Mouse (Mus musculus): ENCODE results near the gene Aipl1.

The Aipl1 gene

DNA sequence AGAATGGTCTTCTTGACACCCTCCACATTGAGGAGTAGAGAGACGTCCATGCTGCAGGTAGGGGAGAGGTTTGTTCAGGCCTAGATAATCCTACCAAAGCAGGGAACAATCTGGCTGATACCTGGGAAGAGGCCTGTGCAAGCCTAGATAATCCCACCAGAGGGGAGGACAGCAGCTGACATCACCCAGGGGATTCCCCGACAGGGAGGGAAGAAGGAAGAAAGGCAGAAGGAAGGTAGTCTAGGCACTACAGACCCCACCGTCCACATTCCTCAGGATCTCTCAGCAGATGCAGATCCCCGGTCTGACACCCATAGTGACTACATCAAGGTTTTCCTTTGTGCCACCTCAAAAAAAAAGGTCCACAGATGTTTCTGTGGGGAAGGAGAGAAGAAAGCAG lies at the start of gene Aipl1:
Aipl1 (minus strand) TSS at position 101 of the 400 bp plus-strand sequence.
- DNase-seq, result no peak

DNA sequence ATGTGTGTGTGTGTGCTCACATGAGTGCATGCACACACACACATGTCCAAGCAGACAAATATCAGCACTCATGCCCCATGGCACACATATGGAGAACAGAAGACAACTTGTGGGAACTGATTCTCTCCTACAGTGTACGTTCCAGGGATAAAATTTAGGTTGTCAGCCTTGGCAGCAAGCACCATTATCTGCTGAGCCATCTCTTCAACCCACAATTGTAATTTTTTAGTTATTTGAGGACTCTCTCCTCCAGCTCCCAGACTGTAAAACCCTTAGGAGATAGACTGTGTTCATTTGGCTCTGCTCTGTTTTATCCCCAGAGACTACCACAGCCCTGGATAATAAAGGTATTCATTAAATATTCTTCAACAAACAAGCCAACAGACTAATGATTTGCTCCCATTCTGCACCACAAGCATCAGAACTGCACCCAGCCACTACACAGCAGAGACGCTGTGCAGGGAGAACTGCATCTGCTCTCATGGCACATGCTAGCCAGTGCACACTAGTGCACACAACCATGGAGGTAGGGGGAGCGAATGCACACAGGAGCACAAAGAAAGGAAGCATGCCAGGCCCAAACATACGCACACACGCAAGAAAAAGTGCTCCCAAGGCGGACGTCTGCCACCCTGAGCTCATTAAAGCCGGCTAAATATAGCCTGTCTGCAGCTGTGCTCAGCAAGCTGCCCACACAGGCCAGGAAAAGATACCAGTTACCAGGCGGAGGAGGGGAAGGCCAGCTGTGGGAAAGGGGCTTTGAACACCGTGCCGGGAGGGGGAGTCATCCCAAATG lies 49.1 kb upstream of the Aipl1 start:
- DNase-seq, result no peak

DNA sequence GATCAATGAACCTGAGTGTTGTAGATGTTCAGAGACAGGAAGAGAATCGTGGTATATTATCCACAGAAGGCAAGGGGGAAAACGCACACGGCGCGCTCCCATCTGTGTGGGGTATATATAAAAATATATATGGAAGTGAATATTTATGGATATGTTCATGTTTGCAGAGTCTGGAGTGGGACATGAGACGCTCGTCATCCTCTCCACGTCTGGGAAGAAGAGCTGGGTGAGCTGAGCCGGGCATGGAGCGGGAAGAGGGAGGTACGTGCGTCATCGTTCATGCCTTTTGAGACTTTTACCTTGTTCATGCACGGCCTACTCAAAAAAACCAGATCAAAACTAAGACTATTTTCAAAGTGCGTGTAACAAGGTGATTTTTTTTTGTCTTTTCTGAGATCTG lies 47.0 kb upstream of the Aipl1 start:
- no peak for DNase-seq

DNA sequence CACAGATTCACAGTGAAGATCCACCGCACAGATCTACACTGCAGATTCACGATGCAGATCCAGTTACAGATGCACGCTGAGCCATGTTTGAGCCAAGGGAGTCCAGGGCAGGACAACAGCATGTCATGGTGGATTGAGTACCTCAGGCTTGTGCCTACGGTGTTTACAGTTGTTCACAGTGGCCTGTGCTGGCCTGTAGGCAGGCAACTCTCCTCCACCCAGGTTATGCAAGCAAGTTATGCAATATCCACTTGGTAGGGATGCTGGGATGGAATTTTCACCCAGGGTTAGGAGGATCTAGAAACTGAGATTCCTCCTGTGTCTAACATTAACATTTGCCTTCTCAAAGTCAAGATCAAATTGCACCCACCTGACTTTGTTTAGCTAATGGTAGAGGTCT lies 45.3 kb upstream of the Aipl1 start:
- no peak for DNase-seq

DNA sequence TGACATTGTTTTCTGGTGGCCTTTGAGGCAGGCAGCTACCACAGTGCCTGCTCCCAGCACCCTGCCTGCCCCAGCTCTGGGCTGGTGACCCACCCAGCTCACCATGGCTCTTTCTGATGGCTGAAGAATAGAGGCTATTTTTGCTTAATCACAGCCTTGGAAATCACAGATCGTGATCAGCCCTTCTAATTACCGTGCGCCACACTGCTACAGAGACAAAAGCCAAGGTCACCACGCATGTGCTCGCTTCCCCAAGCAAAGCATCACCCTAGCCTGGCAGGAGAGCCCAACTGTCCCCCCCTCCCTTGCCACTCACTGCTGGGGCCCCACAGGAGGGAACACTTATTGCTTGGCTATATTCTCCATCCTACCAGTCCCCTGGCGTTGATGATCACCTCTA lies 43.2 kb upstream of the Aipl1 start:
- no peak for DNase-seq

DNA sequence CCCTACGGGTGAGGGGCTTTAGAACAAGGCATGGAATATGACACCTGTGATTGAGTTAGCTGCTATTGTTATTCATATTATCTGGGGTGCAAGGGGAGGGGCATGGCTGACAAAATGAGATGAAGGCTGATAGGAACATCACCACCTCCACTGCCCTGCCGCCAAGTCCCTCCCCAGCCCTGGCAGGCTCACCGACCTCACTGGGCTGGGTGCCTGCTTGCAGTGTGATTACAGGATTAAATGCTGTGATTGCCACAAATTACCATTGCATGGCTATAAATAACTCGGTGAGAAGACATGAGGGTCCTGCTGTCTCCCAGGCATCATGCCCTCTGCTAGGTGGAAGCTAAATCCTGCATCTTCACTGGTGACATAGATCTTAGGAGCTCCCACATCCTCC lies 41.3 kb upstream of the Aipl1 start:
- no peak for DNase-seq

DNA sequence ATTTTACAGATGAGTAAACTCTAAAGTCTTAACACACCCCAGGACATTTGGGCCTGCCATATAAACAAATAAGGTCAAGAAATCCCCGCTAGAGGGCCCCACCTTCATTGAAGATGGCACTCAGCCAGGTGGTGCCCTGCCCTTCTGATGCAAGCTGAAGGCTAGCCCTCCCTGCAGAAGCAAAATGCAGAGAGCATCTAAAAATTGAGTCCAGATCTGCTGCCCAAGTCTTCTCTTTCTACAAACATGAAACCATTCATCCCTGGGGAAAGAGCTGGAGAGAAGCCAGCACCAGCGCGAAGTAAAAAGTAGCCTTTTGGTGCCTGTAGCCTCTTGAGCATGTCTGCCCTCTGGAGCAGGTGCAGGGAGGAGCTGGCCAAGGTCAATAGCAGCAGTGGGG lies 40.7 kb upstream of the Aipl1 start:
- no peak for DNase-seq

DNA sequence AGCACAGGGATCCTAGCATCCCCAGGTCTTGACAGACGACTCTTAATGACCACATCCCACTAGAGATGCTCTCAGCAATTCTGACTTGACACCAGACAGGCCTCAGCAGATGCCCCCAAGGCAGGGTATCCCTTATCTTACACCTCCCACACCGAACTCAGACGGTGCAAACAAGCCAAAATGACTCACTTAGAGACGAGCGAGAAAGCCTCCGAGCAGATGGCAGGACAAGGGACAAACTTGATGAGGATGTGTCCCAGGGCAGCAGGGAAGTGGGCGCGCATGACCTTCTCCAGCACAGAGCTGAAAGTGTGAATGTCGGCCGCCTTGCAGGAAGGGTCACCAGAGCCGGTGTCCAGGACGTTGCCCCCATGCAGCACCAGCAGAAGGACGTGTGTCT lies 36.9 kb upstream of the Aipl1 start:
- DNase-seq, result no peak

DNA sequence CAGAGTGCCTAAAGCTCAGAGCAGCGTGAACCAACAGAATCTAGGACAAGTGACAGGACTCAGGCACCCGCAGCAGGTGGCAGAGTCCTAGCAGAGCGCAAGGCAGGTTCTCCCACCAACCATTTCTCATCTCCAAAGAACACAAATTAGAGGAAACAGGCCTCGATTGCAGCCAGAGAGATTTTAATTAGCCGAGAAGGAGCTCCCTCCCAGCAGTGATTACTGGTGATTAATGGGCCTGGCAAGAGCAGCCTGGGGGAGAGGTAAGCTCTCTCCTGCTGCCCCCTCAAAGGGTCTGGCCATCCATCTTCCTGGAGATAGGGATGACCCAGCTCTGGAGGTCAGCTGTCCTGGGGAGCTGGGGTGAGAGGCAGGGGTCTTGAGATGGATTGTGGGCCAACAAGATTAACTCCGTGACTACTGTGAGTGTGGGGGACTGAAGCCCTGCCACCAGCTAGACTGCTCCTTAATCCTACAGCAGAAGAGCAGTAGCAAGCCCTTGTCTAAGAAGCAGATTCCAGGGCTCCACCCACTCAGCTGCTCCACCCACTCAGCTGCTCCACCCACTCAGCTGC lies 35.1 kb upstream of the Aipl1 start:
- no peak for DNase-seq

DNA sequence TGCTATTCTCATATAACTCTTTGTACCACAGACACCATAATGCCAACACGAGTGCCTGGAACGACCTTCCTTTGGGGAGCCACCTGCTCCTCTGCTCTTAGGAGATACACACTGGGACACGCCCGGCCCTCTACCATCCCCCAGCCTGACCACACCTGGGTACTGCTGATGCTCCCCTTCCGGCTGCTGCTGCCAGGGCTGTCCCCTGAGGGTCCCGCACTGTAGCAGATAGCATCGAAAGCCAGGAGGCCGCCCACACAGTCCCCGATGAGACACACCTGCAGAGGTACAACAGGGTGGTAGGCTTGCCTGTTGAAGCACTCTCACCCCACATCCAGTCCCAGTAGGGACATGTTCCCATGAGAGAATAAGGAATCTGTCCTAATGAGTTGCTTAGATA lies 33.4 kb upstream of the Aipl1 start:
- DNase-seq, result no peak

DNA sequence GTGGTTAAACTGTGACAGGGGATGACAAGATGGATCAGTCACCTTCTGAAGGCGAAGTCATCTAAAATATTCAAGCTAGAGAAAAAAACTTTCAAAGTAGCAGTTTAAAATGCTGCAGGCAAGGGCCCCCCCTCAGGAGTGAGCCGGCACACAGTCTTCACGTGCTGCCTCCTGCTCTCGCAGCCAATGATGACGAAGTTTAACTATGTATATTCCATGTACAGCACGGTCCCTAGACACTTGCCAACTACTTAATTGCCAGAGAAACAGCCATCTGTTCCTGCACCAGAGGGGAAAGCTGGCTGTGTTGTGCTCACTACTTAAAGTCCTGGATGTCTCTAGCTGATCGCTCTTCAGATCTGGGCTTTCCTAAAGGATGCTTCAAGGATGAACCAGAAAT lies 30.7 kb upstream of the Aipl1 start:
- no peak for DNase-seq

DNA sequence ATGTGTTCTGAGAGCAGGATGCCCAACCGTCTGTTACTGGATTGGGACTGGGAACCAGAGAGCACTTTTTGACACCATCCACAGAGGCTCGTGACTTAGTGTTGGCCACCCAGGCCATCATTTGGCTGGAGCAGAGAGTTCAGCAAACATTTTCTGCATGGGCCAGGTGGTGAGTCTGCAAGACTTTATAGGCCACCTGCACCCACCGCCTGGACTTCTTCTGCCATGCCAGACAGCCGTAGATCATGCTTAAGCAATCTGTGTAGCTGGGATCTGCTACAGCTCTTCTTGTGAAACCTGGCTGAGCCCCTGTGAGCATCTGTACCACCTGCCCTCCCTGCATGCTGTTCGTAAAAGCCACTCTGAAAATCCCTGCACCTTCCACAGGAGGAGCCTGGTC lies 30.0 kb upstream of the Aipl1 start:
- no peak for DNase-seq

DNA sequence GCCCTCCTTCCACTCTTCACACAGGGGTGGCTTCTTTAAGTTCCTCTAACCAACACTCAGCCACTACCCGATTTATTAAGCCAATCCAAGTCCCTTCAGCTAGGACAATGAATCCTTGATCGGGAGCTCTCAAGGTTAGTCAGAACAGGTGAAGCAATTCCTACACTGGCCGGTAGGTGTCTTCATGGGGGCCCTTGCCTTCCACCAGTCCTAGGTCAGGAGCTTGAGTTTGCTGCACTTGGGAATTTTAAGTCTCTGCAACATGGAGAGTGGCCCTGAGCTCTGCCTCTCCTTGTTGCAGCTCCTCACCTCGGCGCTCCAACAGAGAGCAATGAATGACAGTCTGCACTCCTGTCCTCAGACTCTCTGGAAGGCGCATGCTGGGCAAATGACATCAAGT lies 29.0 kb upstream of the Aipl1 start:
- DNase-seq, result peak; percentile 28 to 50

DNA sequence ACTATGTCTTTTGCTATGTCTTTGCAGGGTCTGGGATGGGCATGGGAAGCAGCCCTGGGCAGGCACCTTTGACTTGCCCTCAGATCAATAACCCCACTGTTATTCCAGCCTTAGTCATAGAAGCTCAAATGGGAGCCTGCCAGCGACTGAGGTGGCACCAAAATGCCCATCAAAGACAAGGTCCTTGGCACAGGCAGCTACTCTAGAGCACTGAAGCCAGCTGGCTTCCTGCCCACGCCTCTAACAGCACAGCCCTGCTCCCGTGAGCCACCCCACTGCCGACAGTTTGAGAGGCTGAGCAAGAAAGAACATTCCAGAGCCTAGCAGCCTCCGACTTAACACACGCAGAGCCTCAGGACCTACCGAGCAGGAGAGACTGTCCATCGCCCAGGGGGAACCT lies 27.8 kb upstream of the Aipl1 start:
- peak; percentile 39 to 47 for DNase-seq

DNA sequence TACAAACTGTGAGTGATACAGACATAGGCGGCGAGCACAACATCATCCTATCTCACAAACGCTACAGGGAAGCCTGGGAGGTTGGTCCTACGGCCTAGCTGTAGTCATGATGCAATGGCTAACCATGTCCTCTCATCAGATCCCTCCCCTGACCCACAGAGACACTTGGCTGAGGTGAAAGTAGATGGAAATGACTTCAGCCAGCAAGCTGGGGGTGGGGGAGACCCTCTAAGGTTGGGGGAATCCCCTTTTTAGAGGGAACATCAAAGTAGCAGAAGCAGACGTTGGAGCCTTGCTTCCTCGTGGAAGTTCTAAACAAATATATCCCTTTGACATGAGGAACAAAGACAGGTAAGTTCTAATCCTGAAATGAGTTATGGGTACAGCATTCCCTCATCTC lies 27.1 kb upstream of the Aipl1 start:
- DNase-seq, result no peak

DNA sequence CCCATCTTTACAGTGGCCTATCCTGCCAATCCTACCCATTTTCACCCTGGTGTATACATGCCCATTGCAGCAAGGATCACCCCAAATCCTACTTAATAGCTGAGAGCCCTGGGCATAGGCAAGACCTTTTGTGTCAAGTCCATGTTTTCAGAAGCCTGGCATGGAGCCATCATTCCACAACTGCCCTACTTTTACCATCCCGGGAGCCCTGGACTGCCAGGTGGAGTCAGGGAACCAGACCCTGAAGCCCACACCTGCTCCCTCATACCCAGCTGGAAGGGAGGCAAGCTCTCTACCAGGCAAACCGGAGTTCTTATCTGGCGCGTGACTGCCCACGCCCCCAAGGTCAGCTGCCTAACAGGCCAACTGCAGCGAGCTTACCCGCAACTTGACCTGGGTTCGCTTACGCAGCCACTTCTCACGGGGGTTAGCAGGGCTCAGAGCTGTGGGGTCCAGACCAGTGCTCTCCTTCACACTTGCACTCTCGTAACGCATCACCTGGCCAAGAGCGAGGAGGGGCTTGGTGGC lies 23.8 kb upstream of the Aipl1 start:
- DNase-seq, result no peak

DNA sequence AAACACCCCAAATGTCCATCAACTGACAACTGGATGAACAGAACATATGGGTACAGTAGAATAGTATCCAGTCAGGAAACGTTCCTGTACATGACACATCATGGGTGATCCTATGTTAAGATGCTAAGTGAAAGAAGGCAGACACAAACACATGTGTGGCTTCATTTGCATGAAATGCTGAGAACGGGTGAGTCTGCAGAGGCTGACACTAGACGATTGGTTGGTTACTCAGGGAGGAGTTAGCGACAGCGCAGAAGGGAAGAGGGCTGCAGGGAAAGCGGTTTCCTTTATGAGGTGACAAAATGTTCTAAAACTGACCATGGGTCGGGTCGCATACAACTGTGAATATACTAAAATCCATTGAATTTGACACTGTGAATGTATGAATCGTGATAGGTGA lies 23.1 kb upstream of the Aipl1 start:
- no peak for DNase-seq

DNA sequence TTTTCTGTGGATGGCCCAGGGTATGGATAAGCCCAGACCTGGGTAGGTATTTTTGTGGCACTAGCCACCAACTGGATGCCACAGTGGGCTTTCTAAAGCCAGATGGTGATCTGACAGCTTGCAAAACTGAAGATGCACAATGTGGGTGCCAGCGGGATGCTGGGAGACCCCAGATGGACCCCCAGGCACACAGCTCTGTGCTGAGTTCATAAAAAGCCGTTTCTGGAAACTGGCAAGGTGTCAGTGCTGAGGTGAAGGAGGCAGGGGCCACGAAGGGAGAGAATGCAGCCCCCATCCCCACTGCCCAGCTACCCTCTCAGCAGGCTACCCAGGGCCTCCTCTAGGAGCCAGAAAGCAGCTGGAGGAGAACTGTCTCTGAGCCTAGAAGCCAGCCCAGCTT lies 19.9 kb upstream of the Aipl1 start:
- no peak for DNase-seq

DNA sequence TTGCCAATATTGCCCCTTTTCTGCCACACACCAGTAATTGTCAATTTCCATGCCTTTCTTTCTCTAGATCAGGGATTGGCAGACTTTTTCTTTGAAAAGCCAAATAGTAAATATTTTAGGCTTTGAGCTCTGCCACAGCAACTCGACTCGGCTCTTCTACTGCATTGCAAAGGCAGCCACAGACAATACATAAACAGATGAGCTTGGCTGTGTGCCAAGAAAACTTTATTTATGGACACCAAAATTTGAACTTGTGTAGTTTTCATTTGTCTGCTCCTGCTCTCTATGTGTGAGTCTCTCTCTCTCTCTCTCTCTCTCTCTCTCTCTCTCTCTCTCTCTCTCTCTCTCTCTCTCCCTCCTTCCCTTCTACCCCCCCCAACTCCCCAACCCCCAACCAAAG lies 17.9 kb upstream of the Aipl1 start:
- no peak for DNase-seq

DNA sequence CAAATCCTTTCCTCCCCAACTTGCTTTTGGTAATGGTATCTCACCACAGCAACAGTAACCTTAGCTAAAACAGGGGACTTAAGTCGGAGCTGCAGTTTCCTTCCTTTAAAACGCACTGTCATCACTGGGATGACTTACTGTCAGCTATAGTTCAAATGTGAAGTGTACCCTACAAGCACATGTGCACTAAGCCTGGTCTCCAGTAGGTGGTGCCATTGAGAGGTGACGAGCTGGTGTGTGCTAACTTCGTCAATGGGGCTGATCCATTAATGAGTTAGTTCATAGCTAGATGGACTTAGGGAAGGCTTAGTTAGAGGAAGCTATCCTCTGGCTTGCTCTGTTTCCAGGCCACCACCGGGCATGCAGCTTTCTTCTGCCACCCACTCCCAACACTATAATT lies 15.3 kb upstream of the Aipl1 start:
- peak; percentile 37 to 74 for DNase-seq

DNA sequence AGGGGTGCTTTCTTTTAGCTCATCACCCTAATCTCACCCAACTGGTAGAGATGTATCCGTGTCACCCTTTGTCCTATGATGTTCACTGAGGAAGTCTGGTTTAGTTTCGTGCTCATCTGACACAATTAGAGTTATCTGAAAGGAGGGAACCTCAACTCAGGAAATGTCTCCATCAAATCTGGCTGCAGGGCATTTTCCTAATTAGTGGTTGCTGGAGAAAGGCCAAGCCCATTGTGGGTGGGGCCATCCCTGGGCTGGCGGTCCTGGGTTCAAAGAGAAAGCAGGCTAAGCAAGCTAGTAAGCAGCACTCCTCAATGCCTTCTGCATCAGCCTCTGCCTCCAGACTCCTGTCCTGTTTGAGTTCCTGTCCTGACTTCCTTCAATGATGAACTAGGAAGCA lies 14.9 kb upstream of the Aipl1 start:
- DNase-seq, result no peak

DNA sequence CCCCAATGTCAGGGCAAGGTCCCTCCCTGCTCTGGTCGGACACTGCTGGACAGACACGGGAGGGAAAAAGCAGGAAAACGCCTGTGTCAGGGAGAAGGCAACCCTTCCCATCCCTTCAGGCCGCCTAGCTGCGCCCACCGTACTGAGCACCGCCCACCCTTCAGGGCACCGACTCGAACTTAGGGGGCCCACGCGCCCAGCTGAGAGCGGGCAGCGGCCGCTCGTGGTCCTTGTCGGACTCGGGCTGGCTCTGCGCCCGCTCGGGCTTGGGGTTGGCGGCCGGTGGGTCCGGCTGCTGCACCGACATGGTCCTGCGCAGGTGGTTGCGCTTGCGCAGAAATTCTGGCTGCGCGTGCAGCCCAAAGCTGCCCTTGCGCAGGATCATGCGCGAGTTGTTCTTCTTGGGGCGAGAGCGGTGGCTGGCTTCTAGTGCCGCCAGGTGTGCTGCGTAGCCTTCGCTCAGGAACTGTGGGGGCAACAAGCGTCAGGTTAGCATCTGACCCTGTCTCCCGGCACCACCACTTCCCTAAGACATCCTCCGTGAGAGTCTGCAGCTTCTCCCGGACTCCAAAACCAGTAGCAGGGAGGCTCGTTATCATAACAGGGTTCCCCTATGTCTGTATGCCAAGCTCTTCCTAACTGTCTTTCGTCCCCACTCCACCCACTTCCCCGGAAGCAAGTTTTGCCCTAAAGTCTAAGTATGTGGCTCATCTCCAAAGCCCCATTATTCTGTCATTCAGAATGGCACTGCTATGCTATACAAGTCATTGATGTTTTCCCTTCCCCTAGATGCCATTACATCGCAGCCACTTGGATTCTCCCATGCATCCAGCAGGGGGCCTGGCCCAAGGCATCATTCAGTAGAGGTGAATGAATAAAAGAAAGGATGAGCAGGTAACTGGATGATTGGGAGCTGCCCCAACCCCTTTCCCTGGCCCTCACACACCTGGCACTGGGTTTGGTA lies 13.9 kb upstream of the Aipl1 start:
- no peak for DNase-seq

DNA sequence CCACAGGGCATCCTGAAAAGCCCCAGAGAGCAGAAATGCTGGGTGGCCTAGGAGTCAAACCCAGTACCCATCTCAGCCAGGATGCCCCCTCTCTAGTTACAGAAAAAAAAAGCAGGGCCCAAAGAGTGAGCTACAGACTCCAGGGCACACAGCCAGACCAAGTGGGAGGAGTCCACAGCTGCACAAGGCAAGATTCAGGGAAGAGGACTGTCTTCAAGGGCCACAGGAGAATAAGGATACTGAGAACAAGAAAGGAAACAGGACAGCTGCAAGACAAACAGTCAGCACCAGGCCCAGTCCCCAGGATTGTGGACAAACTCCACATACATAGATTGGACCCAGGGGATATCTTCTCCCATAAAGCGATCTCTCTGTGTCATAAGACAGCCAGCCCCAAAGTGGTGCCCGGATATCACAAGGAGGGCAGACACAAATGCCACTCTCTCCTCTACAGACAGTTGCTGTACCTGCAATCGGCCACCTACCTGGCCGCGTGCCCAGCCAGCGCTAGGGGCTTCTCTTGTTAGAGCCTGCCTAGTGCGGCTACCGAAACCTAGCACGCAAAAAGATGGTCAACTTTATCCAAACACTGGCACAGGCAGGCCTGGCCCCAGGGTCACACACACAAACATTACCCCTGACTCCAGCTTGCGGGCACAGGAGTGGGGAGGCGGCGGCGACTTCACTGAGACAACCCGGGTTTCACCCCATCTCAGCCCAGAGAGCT lies 13.0 kb upstream of the Aipl1 start:
- DNase-seq, result no peak
